Mouse (Mus musculus): Measurements from ENCODE around the gene Med25.

DNA sequence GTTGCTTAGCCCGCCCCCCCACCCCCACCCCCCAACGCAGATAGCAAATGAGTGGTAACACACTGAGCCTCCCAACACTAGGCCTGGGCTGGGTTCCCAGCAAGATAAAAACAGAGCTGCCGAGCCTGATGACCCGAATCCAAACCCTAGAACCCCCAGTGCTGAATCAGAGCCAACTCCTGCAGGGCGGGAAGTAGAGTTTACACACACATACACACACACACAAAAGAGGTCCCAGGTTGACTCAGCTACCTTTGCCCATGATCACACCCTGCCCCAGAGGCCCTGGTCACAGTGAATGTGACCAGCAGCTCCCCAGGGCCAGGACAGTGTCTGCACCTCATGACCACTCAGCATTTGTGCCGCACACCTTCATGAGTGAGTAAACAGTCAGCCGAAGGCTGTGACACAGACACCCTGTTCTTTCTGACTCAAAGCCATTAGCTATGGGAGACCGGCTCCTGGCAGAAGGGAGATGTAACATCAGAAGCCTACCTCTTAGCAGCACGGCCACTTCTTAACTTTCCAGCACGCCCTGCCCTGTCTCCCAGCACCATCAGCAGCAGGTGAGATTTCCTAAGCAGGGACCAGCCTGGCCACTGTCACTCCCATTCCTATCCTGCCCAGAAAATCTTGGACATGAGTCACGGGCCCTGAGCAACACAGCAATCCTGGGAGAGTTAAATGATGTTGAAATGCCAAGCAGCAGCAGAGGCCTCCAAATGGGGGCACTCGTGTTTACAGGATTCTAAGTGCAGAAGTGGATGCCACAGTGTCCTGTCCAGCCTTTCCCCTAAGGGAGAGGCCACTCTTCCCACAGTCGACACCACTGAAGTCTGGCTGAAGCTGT, 4.0 kb downstream of the Med25 start:
- no peak for TF ChIP-seq EP300 (IDR thresholded peaks at IDR 0.05; ENCODE audit: insufficient read depth, low read depth, low read length)
- no peak for TF ChIP-seq CTCF (IDR thresholded peaks at IDR 0.05)

Data from heart, adult 2 months (tissue).